Mouse (Mus musculus) cerebellum, adult 2 months (tissue): ENCODE data around the gene Pdcd2l.

Experiments
- CTCF ChIP-seq: fragments of 200-500 bp; IDR thresholded peaks from 2 replicates; pipeline ENCODE4 v1.5.1; 2011; ENCODE audit warnings: low read depth, mild to moderate bottlenecking, control low read depth, low read length, moderate library complexity, borderline replicate concordance; ENCODE audit not compliant: insufficient read depth
- POLR2A ChIP-seq: fragments of 200-500 bp; IDR thresholded peaks from 2 replicates; pipeline ENCODE4 v1.6.1; 2011; ENCODE audit warnings: low read length, control low read depth, borderline replicate concordance; ENCODE audit not compliant: insufficient read depth

- TF ChIP-seq CTCF (no peak), POLR2A (no peak)
Observed at GRCm38 (mm10) chr7:34221594-34222250, 25.3 kb upstream of the Pdcd2l start.
